Mouse (Mus musculus) G1E (cell line): Measurements from ENCODE around the gene Vmn2r19.

Source experiments
- CTCF ChIP-seq: IDR thresholded peaks from 2 replicates; pipeline ENCODE4 v1.5.1; 2012; ENCODE audit warnings: low read depth, low read length, inconsistent platforms, mixed read lengths
- GATA1 ChIP-seq: IDR thresholded peaks from 2 replicates; pipeline ENCODE4 v1.6.1; 2012; ENCODE audit warnings: borderline replicate concordance, low read length, inconsistent platforms, mixed read lengths
- TAL1 ChIP-seq: conservative IDR thresholded peaks from 2 replicates; pipeline ENCODE4 v1.6.1; 2012; ENCODE audit warnings: low read depth, low read length, inconsistent platforms, mixed read lengths

DNA sequence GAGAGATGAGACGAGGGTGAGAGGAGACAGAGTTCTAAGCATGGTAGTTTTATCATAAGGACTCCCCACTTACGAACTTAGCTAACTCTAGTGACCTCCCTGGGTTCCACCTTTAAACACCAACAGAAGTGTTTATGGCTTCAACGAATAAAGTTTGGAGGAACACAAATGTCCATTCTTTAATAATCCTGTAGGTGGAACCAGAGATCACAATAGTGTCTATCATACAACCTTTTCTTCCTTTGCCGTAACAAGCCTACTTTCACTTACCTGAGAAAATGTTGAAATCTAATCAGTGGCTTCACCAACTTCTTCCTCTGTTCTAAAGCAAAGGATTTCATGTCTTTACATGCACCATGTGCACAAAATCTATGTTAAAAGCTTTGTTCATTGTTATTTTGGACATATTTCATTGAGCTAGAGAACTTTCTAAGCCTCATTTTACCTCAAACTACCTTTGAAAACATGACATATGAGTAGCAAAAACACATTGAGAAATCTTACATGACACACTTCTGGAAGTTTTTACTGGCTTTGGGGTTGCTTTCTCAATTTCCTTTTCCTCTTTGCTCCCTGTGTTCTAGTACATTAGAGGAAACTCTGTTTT, 46.5 kb upstream of the Vmn2r19 start, which contains the start of gene Clec4d:
- TF ChIP-seq CTCF (no peak), GATA1 (no peak), TAL1 (no peak)
